12 mouse cellular contexts compared by ENCODE assay signal in the genomic region with DNA sequence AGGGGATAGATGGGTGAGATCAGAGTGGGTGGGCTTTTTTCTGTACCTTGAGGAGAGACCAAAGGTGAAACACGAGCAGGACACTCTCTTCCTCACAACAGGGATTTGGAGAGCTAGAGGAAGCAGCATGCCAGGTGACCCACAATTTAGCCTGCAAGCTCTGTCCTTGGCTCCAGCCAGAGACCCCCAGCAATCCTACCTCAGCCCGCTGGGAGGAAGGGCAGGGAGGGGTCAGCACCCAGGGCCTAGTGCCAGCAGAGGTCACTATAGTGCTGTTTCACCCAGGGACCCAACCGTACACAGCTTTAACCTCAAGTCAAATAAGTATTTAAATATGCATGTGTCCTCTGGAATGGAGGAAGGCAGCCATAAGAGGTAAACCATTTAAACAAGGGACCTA. TPM values are rescaled to one million over a fixed set of nuclear protein-coding genes. Genes with fewer than 3 reads are reported as not detected.
DNase-seq lines count a peak whose midpoint lies in the region; ATAC-seq and TF ChIP-seq lines count a peak whose summit lies in the region.
"Had no signal": no experiment of that assay in that cellular context is flagged by ENCODE, and none has a peak within 500 bp of the region (broad histone marks: within the 10 kb centered on the region; RNA-seq: fewer than 3 reads in every experiment).

No protein-coding gene starts in this region.

- no peaks in the 10 kb centered on the region for H3K27me3 ChIP-seq in forebrain, postnatal 0 days (ENCODE audit: insufficient read depth, low read length)
- H3K27me3 ChIP-seq in forebrain, embryonic 13.5 days = no peaks in the 10 kb centered on the region
- H3K27me3 ChIP-seq: hindbrain, embryonic 15.5 days; neural tube, embryonic 15.5 days had no signal

- peaks cover 10% of the 10 kb centered on the region; the same call in 1 of the 2 replicates for H3K4me1 ChIP-seq in forebrain, postnatal 0 days (ENCODE audit: insufficient read depth)
- H3K4me1 ChIP-seq in forebrain, embryonic 13.5 days = peaks cover 8% of the 10 kb centered on the region; the same call in 1 of the 2 replicates
- H3K4me1 ChIP-seq: neural tube, embryonic 15.5 days had no signal

- WGBS in forebrain, postnatal 0 days = 24% methylated on average over 3 of the region's 3 CpGs
- 27% methylated on average over 3 of the region's 3 CpGs for WGBS in forebrain, embryonic 13.5 days

- no peak overlapping the region for H3K4me2 ChIP-seq in forebrain, postnatal 0 days (ENCODE audit: low read depth)
- no peak overlapping the region for H3K4me2 ChIP-seq in forebrain, embryonic 13.5 days
- H3K4me2 ChIP-seq: hindbrain, embryonic 15.5 days; neural tube, embryonic 15.5 days had no signal

- TF ChIP-seq CTCF in forebrain, postnatal 0 days (IDR thresholded peaks at IDR 0.05; ENCODE audit: low read depth) = peak; percentile 44

- no peak overlapping the region for H3K4me3 ChIP-seq in forebrain, postnatal 0 days (ENCODE audit: low read depth, low read length)
- H3K4me3 ChIP-seq in forebrain, embryonic 13.5 days = no peak overlapping the region
- H3K4me3 ChIP-seq: hindbrain, embryonic 15.5 days; neural tube, embryonic 15.5 days had no signal

- H3K27ac ChIP-seq in forebrain, postnatal 0 days (ENCODE audit: low read depth, low read length) = no peak overlapping the region
- H3K27ac ChIP-seq in forebrain, embryonic 13.5 days = no peak overlapping the region
- H3K27ac ChIP-seq: hindbrain, embryonic 15.5 days; neural tube, embryonic 15.5 days had no signal

- H3K9me3 ChIP-seq in forebrain, postnatal 0 days (ENCODE audit: low read length) = no peaks in the 10 kb centered on the region
- H3K9me3 ChIP-seq in forebrain, embryonic 13.5 days (replicated peaks) = no peaks in the 10 kb centered on the region
- H3K9me3 ChIP-seq: hindbrain, embryonic 15.5 days; neural tube, embryonic 15.5 days had no signal

- no peak for ATAC-seq in forebrain, postnatal 0 days
- ATAC-seq in forebrain, embryonic 13.5 days = no peak
- ATAC-seq: forebrain, embryonic 16.5 days had no signal

- H3K36me3 ChIP-seq in forebrain, postnatal 0 days (ENCODE audit: insufficient read depth) = no peaks in the 10 kb centered on the region
- H3K36me3 ChIP-seq in forebrain, embryonic 13.5 days (ENCODE audit: poor library complexity, severe bottlenecking) = no peaks in the 10 kb centered on the region
- H3K36me3 ChIP-seq: hindbrain, embryonic 15.5 days; neural tube, embryonic 15.5 days had no signal

- no peak for DNase-seq in forebrain, postnatal 0 days
- DNase-seq in lung, postnatal 10 days = peak; percentile 34
- no peak for DNase-seq in lung, postnatal 4 days
- peak; percentile 54 for DNase-seq in embryo, embryonic 9.5 days (ENCODE audit: extremely low spot score)
- DNase-seq in retina, embryonic 14.5 days (ENCODE audit: low spot score) = peak; percentile 57
- DNase-seq in layer of hippocampus, postnatal 25 days (ENCODE audit: extremely low spot score in 1 of 2, low spot score in 1 of 2) = no peak
- no peak for DNase-seq in adrenal gland, postnatal 25 days
- DNase-seq: lung, adult 18-20 months had no signal

- no peak overlapping the region for H3K9ac ChIP-seq in forebrain, postnatal 0 days
- no peak overlapping the region for H3K9ac ChIP-seq in forebrain, embryonic 13.5 days
- H3K9ac ChIP-seq: hindbrain, embryonic 15.5 days; neural tube, embryonic 15.5 days had no signal

RNA-seq across cellular contexts. Expression of gene Ccdc42, which starts 0.9 kb away (rescaled TPM):
- 0.46 and 1.3 TPM in 2 replicates for total RNA-seq in forebrain, postnatal 0 days (2014; rRNA removed)
- polyA plus RNA-seq in forebrain, postnatal 0 days (2015; fragmentation: Nextera tagmentation; extraction: Ambion mirVana) = 0.43 and 0.85 TPM in 2 replicates
- 0.16 TPM in 1 of 2 replicates, not detected in the other for polyA plus RNA-seq in forebrain, embryonic 13.5 days (2015; fragmentation: Nextera tagmentation; extraction: Ambion mirVana)
- 1 to 10 TPM; 2.0 to 2.4 TPM for total RNA-seq in layer of hippocampus, postnatal 25 days (2021)
- not detected in 2 replicates for total RNA-seq in adrenal gland, postnatal 25 days (2021)

RNA-seq across cellular contexts. Expression of gene Mfsd6l, which starts 29.9 kb away (rescaled TPM):
- total RNA-seq in forebrain, postnatal 0 days (2014; rRNA removed) = 0.15 and 0.24 TPM in 2 replicates
- 0.15 and 0.25 TPM in 2 replicates for polyA plus RNA-seq in forebrain, postnatal 0 days (2015; fragmentation: Nextera tagmentation; extraction: Ambion mirVana)
- not detected in 2 replicates for polyA plus RNA-seq in forebrain, embryonic 13.5 days (2015; fragmentation: Nextera tagmentation; extraction: Ambion mirVana)
- total RNA-seq in layer of hippocampus, postnatal 25 days (2021) = not detected
- 0.15 TPM in 1 of 2 replicates, not detected in the other for total RNA-seq in adrenal gland, postnatal 25 days (2021)
- polyA plus RNA-seq: forebrain, embryonic 16.5 days; hindbrain, embryonic 15.5 days; neural tube, embryonic 15.5 days had no signal

Comparison
In these comparisons a context has a peak if more than half of its experiments do, and no peak if none do; other contexts are left out.
1. DNase-seq: peak in lung, postnatal 10 days (single experiment), embryo, embryonic 9.5 days (single experiment) and retina, embryonic 14.5 days (single experiment); none in forebrain, postnatal 0 days (single experiment), lung, postnatal 4 days (0 of 2), layer of hippocampus, postnatal 25 days (0 of 2) and adrenal gland, postnatal 25 days (single experiment).